Mouse (Mus musculus): ENCODE data around the gene Rps27rt.
"Not testable (repeated sequence)": the region's sequence is repeated elsewhere in the genome, so short reads cannot be mapped to it uniquely, and the experiment has no call there.

The Rps27rt gene

GRCm38 (mm10) chr9:114982689-114983360 is at the start of gene Rps27rt:
Gene Rps27rt, minus strand, starts transcription at chr9:114982739.
- no peak for DNase-seq (ENCODE audit: low spot score in 2 of 2)

- DNase-seq (ENCODE audit: low spot score in 2 of 2) = not testable (repeated sequence)
Measured at GRCm38 (mm10) chr9:115031046-115031445, 48.5 kb upstream of the Rps27rt start.

GRCm38 (mm10) chr9:115030581-115030980 is 48.0 kb upstream of the Rps27rt start:
- no peak for DNase-seq (ENCODE audit: low spot score in 2 of 2)

GRCm38 (mm10) chr9:115029307-115029706 is 46.8 kb upstream of the Rps27rt start:
- no peak for DNase-seq (ENCODE audit: low spot score in 2 of 2)

GRCm38 (mm10) chr9:115023708-115024383 is 41.3 kb upstream of the Rps27rt start:
- no peak for DNase-seq (ENCODE audit: low spot score in 2 of 2)

- DNase-seq (ENCODE audit: low spot score in 2 of 2) = no peak
Measured at GRCm38 (mm10) chr9:115023137-115023536, 40.6 kb upstream of the Rps27rt start.

- DNase-seq (ENCODE audit: low spot score in 2 of 2) = no peak
Measured at GRCm38 (mm10) chr9:115021419-115021818, 38.9 kb upstream of the Rps27rt start.

- no peak for DNase-seq (ENCODE audit: low spot score in 2 of 2)
Measured at GRCm38 (mm10) chr9:115020141-115020540, 37.6 kb upstream of the Rps27rt start.

- DNase-seq (ENCODE audit: low spot score in 2 of 2) = no peak
Measured at GRCm38 (mm10) chr9:115012367-115012766, 29.8 kb upstream of the Rps27rt start.

GRCm38 (mm10) chr9:115008194-115008593 is 25.7 kb upstream of the Rps27rt start:
- no peak for DNase-seq (ENCODE audit: low spot score in 2 of 2)

GRCm38 (mm10) chr9:115007776-115008175 is 25.2 kb upstream of the Rps27rt start:
- no peak for DNase-seq (ENCODE audit: low spot score in 2 of 2)

- DNase-seq (ENCODE audit: low spot score in 2 of 2) = no peak
Measured at GRCm38 (mm10) chr9:115005446-115005845, 22.9 kb upstream of the Rps27rt start.

- no peak for DNase-seq (ENCODE audit: low spot score in 2 of 2)
Measured at GRCm38 (mm10) chr9:114999771-115000146, 17.2 kb upstream of the Rps27rt start.

GRCm38 (mm10) chr9:114999010-114999770 is 16.7 kb upstream of the Rps27rt start:
- DNase-seq (ENCODE audit: low spot score in 2 of 2) = no peak

GRCm38 (mm10) chr9:114996489-114996888 is 13.9 kb upstream of the Rps27rt start:
- DNase-seq (ENCODE audit: low spot score in 2 of 2) = no peak

GRCm38 (mm10) chr9:114995716-114996115 is 13.2 kb upstream of the Rps27rt start:
- no peak for DNase-seq (ENCODE audit: low spot score in 2 of 2)

- no peak for DNase-seq (ENCODE audit: low spot score in 2 of 2)
Measured at GRCm38 (mm10) chr9:114995250-114995649, 12.7 kb upstream of the Rps27rt start.

- no peak for DNase-seq (ENCODE audit: low spot score in 2 of 2)
Measured at GRCm38 (mm10) chr9:114992528-114992927, 10.0 kb upstream of the Rps27rt start.

GRCm38 (mm10) chr9:114990421-114990820 is 7.9 kb upstream of the Rps27rt start:
- no peak for DNase-seq (ENCODE audit: low spot score in 2 of 2)

GRCm38 (mm10) chr9:114988610-114989327 is 6.2 kb upstream of the Rps27rt start:
- no peak for DNase-seq (ENCODE audit: low spot score in 2 of 2)

- no peak for DNase-seq (ENCODE audit: low spot score in 2 of 2)
Measured at GRCm38 (mm10) chr9:114988029-114988428, 5.5 kb upstream of the Rps27rt start.

- DNase-seq (ENCODE audit: low spot score in 2 of 2) = no peak
Measured at GRCm38 (mm10) chr9:114986361-114986760, 3.8 kb upstream of the Rps27rt start.

All from spleen, postnatal 14 days (tissue).